Mouse (Mus musculus) liver, embryonic 12.5 days (tissue): Measurements from ENCODE around the gene A2m. TPM values are rescaled to one million over a fixed set of nuclear protein-coding genes. Genes with fewer than 3 reads are reported as not detected.
A peak's percentile ranks its signal among the peaks of the same experiment; 100 is the strongest.

Experiments used
- ATAC-seq: fragments of 200-750 bp; cut with Nextera tagmentation; 2 replicates; pipeline ENCODE4 v1.8.0; 2017; ENCODE audit warnings: moderate number of reproducible peaks, mild to moderate bottlenecking, moderate library complexity
- H3K27ac ChIP-seq: fragments of 300-500 bp; sonication (generic); 2 replicates; pipeline ENCODE4 v1.5.1; 2016; ENCODE audit warnings: mild to moderate bottlenecking
- H3K27me3 ChIP-seq: fragments of 300-500 bp; sonication (generic); replicated peaks from 2 replicates; pipeline ENCODE4 v1.6.1; 2016; ENCODE audit warnings: mild to moderate bottlenecking, moderate library complexity
- H3K36me3 ChIP-seq: fragments of 300-500 bp; sonication (generic); 2 replicates; pipeline ENCODE4 v1.6.1; 2016; ENCODE audit warnings: mild to moderate bottlenecking, moderate library complexity
- H3K4me1 ChIP-seq: fragments of 300-500 bp; sonication (generic); 2 replicates; pipeline ENCODE4 v1.6.1; 2016
- H3K4me2 ChIP-seq: fragments of 300-500 bp; sonication (generic); 2 replicates; pipeline ENCODE4 v1.6.1; 2016; ENCODE audit warnings: mild to moderate bottlenecking, moderate library complexity
- H3K4me3 ChIP-seq: fragments of 300-500 bp; sonication (generic); 2 replicates; pipeline ENCODE4 v1.5.1; 2016; ENCODE audit warnings: mild to moderate bottlenecking, moderate library complexity
- H3K9ac ChIP-seq: fragments of 300-500 bp; sonication (generic); 2 replicates; pipeline ENCODE4 v1.6.1; 2016; ENCODE audit warnings: mild to moderate bottlenecking, moderate library complexity
- H3K9me3 ChIP-seq: fragments of 300-500 bp; sonication (generic); replicated peaks from 2 replicates; pipeline ENCODE4 v1.6.1; 2016; ENCODE audit warnings: mild to moderate bottlenecking, moderate library complexity
- WGBS: fragments of 180-500 bp; shearing (Covaris S2); methylation state at CpG from one replicate; pipeline ENCODE4 v1.1.7; 2016; ENCODE audit not compliant: insufficient replicate concordance; 5-methylcytosine and 5-hydroxymethylcytosine counted together
- polyA plus RNA-seq: library from polyadenylated mRNA; unstranded; fragments of >200 nt; fragmentation: Nextera tagmentation; extraction: Ambion mirVana; gene quantifications from 2 replicates; pipeline ENCODE4 v1.2.1, GENCODE M21; 2016

The A2m gene
- polyA plus RNA-seq, result 7.5 and 7.9 TPM in 2 replicates

DNA sequence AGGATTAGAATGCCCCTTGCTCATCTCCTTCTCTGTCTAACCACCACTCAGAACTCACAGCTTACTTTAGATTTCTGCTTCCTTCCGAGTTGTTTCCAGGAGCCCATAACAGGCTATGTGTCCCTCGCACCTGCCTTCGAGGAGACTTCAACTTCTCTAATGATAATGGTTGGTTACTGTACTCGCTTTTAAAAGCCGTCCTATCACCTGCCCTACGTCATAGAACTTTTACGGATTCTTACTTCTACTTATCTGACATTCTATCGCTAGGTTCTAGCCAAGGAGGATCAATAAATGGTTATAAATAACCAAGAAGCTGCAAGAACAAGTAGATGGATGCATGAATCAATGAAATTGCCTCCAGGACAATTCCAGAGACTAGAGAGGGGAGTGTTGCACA, at the start of gene A2m:
Gene A2m (plus strand): TSS at position 301 of the 400 bp plus-strand sequence.
- no peaks in the 10 kb centered on the region for H3K36me3 ChIP-seq
- H3K27me3 ChIP-seq, result no peaks in the 10 kb centered on the region
- no peaks in the 10 kb centered on the region for H3K9me3 ChIP-seq
- peak within 1 kb of the TSS; percentile 23 for H3K4me3 ChIP-seq
- no peak within 1 kb of the TSS for H3K27ac ChIP-seq
- H3K4me1 ChIP-seq, result no peaks in the 10 kb centered on the region
- no peak for ATAC-seq
- H3K4me2 ChIP-seq, result peak within 1 kb of the TSS; percentile 22
- no peak within 1 kb of the TSS for H3K9ac ChIP-seq
- 72% methylated on average over 8 of the region's 8 CpGs for WGBS

DNA sequence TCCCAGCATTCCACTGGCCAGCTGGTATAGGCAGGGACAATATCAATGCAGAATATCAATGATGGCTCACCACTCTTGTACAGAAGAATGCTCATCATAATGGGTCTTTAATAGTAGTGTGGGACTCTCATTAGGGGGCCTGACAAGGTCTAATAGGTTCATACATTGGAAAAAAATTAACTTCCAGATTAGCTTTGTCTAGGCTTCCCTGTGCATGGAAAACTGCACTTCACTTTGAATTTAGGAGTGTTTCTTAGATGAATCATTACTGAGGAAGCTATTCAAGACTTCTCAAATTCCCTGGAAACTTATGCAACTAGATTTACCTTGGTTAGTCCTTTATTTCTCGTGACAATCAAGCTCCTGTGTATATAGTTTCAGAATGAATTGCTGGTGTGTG, 45.0 kb upstream of the A2m start:
- H3K36me3 ChIP-seq, result no peaks in the 10 kb centered on the region
- H3K9ac ChIP-seq, result no peak overlapping the region
- 11% methylated on average over 1 of the region's 1 CpGs for WGBS
- no peak overlapping the region for H3K27ac ChIP-seq
- 0 out of 2 replicates have a peak, but pooled peaks cover 3% of the 10 kb centered on the region for H3K9me3 ChIP-seq
- H3K4me3 ChIP-seq, result no peak overlapping the region
- no peaks in the 10 kb centered on the region for H3K27me3 ChIP-seq
- no peak for ATAC-seq
- H3K4me2 ChIP-seq, result no peak overlapping the region
- H3K4me1 ChIP-seq, result no peaks in the 10 kb centered on the region

DNA sequence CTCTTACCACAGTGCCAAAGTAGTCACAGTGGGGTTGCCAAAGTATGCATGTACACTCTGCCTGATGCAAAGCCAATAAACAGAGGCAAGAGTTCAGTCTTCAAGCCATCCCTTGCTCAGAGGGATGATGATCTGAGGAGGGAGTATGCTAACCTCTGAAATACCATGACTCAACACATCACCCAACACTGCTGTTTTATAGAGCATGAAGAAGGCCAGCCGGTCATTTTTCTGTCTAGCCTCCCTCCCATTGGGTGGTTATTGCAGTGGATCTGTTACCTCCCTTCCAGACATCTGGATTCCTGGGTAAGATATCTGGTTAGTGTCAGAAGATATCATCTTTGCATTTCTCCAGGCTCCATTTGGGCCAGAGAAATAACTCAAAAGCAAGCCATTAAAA, 34.2 kb upstream of the A2m start:
- no peak for ATAC-seq
- WGBS, result 69% methylated on average over 1 of the region's 1 CpGs
- no peak overlapping the region for H3K9ac ChIP-seq
- no peak overlapping the region for H3K4me3 ChIP-seq
- no peaks in the 10 kb centered on the region for H3K4me1 ChIP-seq
- H3K27ac ChIP-seq, result no peak overlapping the region
- no peaks in the 10 kb centered on the region for H3K27me3 ChIP-seq
- no peak overlapping the region for H3K4me2 ChIP-seq
- H3K9me3 ChIP-seq, result no peaks in the 10 kb centered on the region
- no peaks in the 10 kb centered on the region for H3K36me3 ChIP-seq

DNA sequence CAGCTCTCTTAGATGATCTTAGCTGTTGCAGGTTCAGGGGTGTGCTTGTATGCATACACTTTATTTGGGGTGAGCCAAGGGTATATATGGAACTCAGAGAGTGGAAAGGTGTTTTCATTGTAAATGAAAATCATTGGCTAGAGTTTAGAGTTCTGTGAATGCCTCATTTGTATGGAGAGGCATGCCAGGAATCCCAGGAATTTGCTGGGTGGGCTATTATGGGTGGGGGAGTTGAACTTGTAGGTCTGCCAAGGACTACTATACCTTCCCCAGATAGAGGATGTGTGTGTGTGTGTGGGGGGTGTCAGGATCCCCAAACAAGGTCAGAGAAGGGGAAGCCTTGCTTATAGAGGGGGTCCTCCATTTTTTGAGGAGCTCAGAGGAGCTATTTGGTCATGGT, 27.3 kb upstream of the A2m start:
- ATAC-seq, result no peak
- H3K27me3 ChIP-seq, result no peaks in the 10 kb centered on the region
- H3K4me3 ChIP-seq, result no peak overlapping the region
- H3K36me3 ChIP-seq, result no peaks in the 10 kb centered on the region
- H3K9me3 ChIP-seq, result no peaks in the 10 kb centered on the region
- no peak overlapping the region for H3K9ac ChIP-seq
- H3K4me1 ChIP-seq, result no peaks in the 10 kb centered on the region
- no peak overlapping the region for H3K27ac ChIP-seq
- no peak overlapping the region for H3K4me2 ChIP-seq

DNA sequence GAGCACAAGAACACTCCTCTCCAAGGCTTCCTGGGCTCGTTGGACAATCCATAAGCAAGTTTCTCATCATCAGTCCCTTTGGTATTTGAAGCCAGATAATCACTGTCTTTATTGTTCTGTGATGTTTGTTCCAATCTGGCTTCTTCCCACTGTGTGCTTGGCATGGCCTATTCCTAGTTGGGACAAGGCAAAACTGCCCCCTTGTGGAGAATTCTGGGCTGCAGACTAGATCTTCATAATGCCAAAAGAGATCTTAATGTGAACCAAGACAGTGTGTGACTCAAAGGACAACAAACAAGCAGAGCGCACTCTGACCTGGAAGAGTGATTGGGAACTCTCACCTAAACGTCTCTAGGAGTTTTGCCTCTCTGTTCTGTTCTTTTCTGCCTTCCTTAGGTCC, 23.4 kb upstream of the A2m start:
- H3K9me3 ChIP-seq, result no peaks in the 10 kb centered on the region
- H3K4me1 ChIP-seq, result no peaks in the 10 kb centered on the region
- WGBS, result 17% methylated on average over 3 of the region's 3 CpGs
- H3K9ac ChIP-seq, result no peak overlapping the region
- H3K27ac ChIP-seq, result no peak overlapping the region
- H3K36me3 ChIP-seq, result no peaks in the 10 kb centered on the region
- no peak overlapping the region for H3K4me3 ChIP-seq
- no peak for ATAC-seq
- no peaks in the 10 kb centered on the region for H3K27me3 ChIP-seq
- no peak overlapping the region for H3K4me2 ChIP-seq

DNA sequence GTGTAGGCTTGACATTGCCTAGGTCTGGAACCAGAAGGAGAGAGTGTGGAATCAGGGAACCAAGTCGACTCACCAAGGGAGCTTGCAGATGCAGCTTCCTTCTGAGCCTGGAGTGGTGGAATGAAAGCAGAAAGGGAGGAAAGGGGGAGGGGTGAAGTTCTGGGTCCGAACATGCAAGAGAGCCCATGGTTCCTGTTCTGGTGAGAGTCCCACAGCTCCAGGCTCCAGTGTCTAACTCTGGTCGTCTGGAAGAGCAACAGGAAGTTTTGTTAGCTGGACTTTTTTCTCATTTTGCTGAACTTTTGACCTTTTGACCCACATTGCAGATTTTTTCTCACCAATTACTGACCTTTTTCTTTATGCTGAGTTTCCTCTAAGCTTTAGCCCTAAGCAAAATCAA, 17.7 kb upstream of the A2m start:
- no peaks in the 10 kb centered on the region for H3K36me3 ChIP-seq
- no peak overlapping the region for H3K4me3 ChIP-seq
- 16% methylated on average over 3 of the region's 3 CpGs for WGBS
- H3K9me3 ChIP-seq, result no peaks in the 10 kb centered on the region
- no peak overlapping the region for H3K4me2 ChIP-seq
- no peak overlapping the region for H3K9ac ChIP-seq
- no peak overlapping the region for H3K27ac ChIP-seq
- no peak for ATAC-seq
- H3K4me1 ChIP-seq, result 0 out of 2 replicates have a peak, but pooled peaks cover 5% of the 10 kb centered on the region
- no peaks in the 10 kb centered on the region for H3K27me3 ChIP-seq

DNA sequence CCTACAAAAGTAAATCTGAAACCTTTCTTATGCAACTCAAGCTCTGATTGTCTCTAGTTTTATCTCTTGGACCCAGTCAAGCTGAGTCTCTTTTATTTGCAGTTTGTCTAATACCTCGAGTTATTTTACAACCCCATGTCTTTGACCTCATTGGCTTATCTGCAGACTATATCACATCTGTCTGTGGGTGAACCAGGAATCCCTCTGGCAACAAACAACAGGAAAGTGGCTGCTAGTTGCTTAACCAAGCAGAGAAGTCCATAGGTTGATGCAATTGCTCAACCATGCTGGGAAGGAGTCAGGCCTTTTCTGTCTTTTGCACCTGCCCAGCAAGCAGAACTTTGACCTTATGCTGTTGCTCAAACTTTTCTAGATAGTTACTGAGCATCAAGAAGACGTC, 12.7 kb upstream of the A2m start:
- 0 out of 2 replicates have a peak, but pooled peaks cover under 1% of the 10 kb centered on the region for H3K4me1 ChIP-seq
- 43% methylated on average over 2 of the region's 2 CpGs for WGBS
- H3K36me3 ChIP-seq, result no peaks in the 10 kb centered on the region
- H3K27ac ChIP-seq, result no peak overlapping the region
- H3K9me3 ChIP-seq, result no peaks in the 10 kb centered on the region
- H3K4me3 ChIP-seq, result no peak overlapping the region
- no peak overlapping the region for H3K4me2 ChIP-seq
- H3K9ac ChIP-seq, result no peak overlapping the region
- no peaks in the 10 kb centered on the region for H3K27me3 ChIP-seq
- peak; percentile 57 for ATAC-seq

DNA sequence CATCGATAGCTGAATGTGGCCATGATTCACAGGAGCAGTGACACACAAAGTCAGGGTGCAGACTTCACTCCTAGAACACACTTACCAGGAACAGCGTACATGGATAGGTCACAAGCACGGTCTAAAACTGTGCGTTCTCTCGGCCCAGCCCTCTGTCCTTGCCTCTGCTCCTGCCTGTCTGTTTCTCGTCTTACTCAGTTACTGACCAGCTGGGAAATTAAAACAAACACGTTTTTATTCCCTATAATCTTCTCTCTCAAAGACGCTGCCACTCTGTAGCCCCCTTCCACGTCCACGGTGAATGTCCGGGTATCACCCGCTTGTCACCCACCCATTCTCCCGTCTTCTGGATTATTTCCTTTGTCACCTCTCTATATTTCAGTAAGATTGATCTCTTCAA, 656 bp upstream of the A2m start:
- Histone ChIP-seq H3K9me3 (no peaks in the 10 kb centered on the region), H3K27ac (no peak overlapping the region), H3K4me1 (no peaks in the 10 kb centered on the region), H3K4me2 (no peak overlapping the region), H3K9ac (no peak overlapping the region), H3K4me3 (no peak overlapping the region), H3K27me3 (no peaks in the 10 kb centered on the region), H3K36me3 (no peaks in the 10 kb centered on the region)
- 75% methylated on average over 13 of the region's 13 CpGs for WGBS
- no peak for ATAC-seq

DNA sequence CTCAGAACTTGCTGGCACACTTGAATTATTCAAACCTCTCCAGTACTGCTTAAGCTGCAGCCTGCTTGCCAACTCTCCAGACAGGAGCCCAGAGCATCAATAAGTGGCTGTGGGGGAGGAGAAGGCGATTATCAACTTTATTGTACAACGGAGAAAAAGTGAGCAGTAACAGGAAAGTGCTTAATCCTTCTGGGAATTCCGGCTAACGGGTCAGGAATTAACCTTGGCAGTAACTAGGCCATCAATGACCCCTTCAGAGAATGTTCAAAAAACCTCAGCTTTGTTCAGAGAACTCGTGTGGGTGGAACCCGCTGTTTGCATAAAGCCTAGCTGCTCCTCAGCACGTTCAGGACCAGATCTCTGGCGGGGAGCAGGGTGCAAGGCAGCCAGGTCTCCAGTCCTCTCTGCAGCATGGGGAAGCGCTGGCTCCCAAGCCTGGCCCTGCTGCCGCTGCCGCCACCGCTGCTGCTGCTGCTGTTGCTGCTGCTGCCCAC, 749 bp downstream of the A2m start:
- Histone ChIP-seq H3K9ac (no peak overlapping the region), H3K9me3 (no peaks in the 10 kb centered on the region), H3K4me3 (peak overlapping the region; percentile 23), H3K27me3 (no peaks in the 10 kb centered on the region), H3K36me3 (no peaks in the 10 kb centered on the region), H3K27ac (no peak overlapping the region), H3K4me2 (peak overlapping the region; percentile 22), H3K4me1 (no peaks in the 10 kb centered on the region)
- ATAC-seq, result no peak
- WGBS, result 12% methylated on average over 12 of the region's 12 CpGs

DNA sequence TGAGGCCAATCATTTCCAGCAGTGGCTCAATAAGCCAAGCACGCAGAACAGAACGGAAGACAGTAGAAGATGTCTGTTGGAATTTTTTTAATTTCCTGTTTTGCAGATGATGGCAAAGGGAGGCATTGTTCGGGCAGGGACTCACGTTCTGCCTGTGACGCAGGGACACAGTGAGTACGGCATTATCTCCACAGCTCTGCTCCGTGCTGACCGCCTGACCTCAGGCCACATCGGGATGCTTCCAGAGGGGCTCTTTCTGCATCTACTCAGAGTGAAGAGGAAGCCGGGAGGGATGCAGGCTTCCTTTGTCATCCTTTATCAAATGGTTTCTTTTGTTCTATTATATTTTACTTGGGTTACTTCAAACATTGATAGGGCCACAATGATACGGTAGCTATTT, 13.3 kb downstream of the A2m start:
- Histone ChIP-seq H3K27ac (no peak overlapping the region), H3K36me3 (no peaks in the 10 kb centered on the region), H3K9me3 (no peaks in the 10 kb centered on the region), H3K4me1 (no peaks in the 10 kb centered on the region), H3K9ac (no peak overlapping the region), H3K4me2 (no peak overlapping the region), H3K27me3 (no peaks in the 10 kb centered on the region), H3K4me3 (no peak overlapping the region)
- ATAC-seq, result 0 out of 2 replicates have a peak, but pooled peaks have one; percentile 30
- WGBS, result 72% methylated on average over 11 of the region's 11 CpGs

Other genes starting within 250 kb of the A2m start
- not detected in 2 replicates for gene Iqsec3, start 161.7 kb upstream of the A2m start, polyA plus RNA-seq
- not detected in 2 replicates for gene Gm7298, start 97.6 kb downstream of the A2m start, polyA plus RNA-seq
- gene Mug1, start 203.2 kb downstream of the A2m start, polyA plus RNA-seq, result 0.05 TPM in 1 of 2 replicates, not detected in the other